Mouse (Mus musculus): ENCODE results near the gene Usp21.

- TF ChIP-seq CTCF (IDR thresholded peaks at IDR 0.05; ENCODE audit: borderline replicate concordance, control insufficient read depth, extremely low read depth, insufficient read depth, low read length, poor library complexity) (no peak), POLR2A (IDR thresholded peaks at IDR 0.05; ENCODE audit: control insufficient read depth, extremely low read depth, insufficient read depth, low read length, poor library complexity) (no peak)
These were observed 13.6 kb downstream of the Usp21 start for GRCm38 (mm10) chr1:171274171-171274570.

Data from thymus, adult 2 months (tissue).